Mouse (Mus musculus) right cerebral cortex, postnatal 14 days (tissue): ENCODE measurements around the gene Emp3.
"Not testable (repeated sequence)": the region's sequence is repeated elsewhere in the genome, so short reads cannot be mapped to it uniquely, and the experiment has no call there.

Experiments used
- DNase-seq: peaks from one replicate; pipeline ENCODE4 v3.0.0; 2022

Gene Emp3

DNA sequence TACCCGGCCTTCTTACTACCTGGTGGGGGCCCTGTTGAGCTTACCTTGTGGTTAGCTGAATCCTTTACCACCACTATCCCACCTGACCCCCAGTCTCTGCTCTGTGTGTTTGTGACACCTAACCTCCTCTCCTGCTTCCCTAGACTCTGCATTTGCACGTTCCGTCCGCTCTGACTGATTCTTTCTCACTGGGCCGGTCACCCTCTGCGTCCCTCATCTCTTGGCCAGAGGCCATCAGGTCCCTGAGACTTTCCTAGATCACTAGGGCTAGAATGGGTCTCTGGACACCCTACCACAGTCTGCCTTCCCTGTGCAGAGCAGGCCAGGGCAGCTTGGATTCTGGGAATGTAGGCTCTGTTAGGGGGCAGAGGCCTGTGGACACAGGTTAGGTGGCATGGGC is 7.1 kb downstream of the Emp3 start:
- DNase-seq = no peak

DNA sequence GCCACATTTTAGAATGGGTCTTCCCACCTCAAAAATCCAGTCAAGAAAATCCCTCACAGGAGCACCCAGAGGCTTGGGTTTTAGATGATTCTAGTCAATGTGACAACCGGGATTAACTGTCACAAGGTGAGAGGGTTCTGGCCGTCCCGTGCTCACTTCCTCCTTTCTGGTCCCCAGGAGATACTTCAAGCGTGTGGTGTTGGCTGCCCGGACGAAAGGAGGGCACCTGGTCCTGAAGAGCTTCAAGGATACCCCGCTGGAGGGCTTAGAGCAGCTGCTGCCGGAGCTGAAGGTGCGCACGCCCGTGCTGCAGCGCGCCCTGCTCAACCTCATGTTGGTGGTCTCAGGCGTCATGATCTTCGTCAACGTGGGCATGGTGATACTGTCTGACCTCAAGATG is 12.1 kb downstream of the Emp3 start:
- no peak for DNase-seq

DNA sequence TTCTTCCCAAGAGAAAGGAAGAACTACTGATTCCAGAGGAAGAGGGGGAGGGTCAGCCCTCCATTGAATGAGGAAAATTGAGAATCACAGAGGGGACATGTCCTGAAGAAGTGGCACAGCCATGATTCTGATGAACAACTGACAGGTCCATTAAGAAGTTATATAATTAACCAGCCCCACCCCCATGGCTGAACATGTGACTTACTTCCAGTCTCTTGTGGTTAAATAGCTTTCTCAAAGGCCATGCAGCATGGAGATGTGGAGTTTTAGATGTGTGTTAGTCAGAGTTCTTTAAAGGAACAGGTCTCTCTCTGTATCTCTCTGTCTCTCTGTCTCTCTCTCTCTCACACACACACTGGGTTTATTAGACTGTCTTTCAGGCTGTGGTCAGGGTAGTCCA is 12.8 kb downstream of the Emp3 start:
- no peak for DNase-seq

DNA sequence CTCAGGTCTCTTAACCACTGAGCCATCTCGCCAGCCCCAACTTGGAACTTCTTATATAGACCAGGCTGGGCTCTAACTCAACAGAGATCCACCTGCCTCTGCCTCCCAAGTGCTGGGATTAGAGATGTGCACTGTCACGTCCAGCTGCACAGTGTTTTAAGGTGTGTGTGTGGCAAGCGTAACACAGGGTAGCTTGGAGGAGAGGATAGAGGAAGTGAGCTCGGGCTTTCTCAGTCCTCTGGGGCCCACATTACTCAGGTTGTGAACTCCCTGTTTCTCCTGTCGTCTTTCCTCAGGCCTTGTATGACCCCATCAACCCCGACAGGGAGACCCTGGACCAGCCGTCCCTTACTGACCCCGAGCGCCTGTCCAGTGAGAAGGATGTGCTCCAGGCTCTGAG is 14.6 kb downstream of the Emp3 start:
- DNase-seq = no peak

DNA sequence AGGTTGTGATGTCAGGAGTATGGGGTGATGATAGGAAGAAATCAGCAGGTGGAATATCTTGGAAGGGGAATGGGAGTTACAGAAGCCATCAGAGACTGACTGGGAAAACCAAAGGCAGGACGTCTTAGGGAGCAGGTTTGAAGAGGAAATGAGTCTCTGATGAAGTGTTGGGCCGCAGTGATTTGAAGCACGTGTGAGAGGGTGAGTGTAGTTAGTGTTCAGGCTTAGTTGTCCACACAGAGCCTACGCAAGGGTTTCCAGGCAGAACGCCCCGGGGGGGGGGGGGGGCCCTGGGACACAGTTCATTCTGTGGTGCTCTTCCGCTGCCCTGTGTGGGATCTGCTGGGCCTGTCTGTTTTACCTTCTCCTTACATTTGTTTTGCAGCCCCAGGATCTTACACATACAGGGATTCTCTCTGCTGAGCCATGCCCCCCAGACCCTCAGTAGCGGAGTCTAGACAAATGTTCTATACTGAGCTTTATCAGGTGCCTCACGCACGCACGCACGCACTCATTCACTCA is 18.7 kb downstream of the Emp3 start:
- no peak for DNase-seq

DNA sequence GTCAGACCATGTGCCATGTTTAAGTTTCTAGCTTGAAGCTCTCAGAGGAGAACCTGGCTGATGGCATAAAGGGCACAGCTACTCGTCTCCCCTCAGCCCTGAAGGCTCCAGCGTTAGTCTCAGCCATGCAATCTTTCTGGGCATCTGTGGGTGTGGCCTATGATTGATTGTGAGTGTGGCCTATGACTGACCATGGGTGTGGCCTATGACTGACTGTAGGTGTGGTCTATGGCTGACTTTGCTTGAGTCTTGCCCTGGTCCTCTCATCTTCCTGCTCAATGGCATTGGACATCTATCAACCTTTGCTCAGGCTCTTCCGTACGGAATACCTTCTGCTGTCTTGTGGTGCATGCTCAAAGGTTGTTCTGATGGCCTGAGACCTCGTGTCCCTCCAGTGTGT is 19.6 kb downstream of the Emp3 start:
- DNase-seq = no peak

DNA sequence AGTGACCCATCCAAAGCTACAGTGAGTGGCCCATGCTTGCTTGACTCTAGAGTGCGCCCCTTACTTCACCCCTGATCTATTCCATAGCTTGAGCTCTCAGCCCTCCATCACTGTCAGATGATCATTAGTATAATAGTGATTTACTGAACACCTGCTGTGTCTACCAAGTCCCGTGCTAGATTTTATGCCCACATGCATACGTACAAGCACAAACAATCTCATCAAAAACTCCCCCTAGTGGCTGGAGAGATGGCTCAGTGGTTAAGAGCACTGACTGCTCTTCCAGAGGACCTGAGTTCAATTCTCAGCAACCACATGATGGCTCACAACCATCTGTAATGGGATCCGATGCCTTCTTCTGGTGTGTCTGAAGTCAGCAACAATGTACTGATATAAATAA is 23.1 kb downstream of the Emp3 start:
- not testable (repeated sequence) for DNase-seq

DNA sequence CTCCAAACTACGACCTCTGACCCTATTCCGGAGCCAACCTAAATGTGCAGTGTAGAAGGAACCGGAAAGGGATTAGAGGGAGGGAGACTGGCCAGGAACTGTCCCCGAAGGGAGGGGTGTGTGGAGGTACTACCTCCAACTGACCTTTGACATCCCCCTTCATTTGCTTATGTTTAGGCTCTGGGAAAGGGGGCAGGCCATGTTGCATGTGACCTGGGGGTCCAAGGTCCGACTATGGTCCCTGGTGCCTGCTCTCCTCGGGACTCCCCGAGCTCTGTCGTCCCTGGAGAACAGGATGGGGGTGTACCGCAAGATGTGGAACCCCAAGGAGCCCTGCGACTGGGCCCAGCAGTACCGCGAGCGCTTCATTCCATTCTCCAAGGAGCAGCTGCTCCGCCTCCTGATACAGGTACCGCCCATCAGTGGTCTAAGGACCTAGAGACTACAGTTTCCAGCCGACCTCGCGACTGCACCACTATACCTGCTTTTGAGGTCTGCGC is 23.9 kb downstream of the Emp3 start:
- peak; percentile 53 for DNase-seq

DNA sequence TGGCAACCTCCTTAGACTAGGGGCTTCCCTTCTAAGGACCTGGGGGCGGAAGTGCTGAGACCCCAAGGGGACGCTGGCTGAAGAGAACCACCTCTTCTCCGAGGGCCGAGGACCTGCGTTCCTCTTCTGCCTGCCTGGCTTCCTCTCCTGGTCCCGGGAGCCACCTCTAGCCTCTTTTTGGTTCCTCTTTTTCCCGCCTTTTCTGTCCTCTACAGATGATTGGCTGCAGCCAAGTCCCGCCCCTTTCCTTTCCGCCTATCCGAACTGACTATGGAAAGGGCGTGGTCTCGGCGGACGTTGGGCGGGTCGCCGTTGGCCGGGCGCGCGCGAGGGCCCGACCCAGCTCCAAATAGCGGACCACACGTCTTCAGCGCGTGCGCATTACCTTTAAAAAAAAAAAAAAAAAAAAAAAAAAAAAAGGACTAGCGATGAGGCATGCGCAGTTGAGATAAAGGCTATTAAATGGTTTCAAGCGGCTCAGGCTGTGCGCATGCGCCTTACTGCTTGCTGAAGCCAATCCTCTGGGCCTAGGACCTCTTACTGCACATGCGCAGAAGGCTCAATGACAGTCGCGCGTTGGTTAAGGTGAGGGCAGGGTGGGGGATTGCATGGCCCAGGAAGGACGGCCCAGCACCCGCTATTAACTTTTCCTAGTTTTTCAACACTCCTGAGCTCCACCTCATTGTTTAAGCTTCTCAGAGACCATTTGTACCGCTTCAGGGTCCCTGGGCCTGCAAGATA is 24.5 kb downstream of the Emp3 start, which contains the start of the genes Syngr4 and Tmem143:
Gene Syngr4, minus strand, starts transcription at position 198 of the 741 bp plus-strand sequence.
Gene Tmem143, plus strand, starts transcription at position 425 of the 741 bp plus-strand sequence.
- DNase-seq = peak; percentile 97

DNA sequence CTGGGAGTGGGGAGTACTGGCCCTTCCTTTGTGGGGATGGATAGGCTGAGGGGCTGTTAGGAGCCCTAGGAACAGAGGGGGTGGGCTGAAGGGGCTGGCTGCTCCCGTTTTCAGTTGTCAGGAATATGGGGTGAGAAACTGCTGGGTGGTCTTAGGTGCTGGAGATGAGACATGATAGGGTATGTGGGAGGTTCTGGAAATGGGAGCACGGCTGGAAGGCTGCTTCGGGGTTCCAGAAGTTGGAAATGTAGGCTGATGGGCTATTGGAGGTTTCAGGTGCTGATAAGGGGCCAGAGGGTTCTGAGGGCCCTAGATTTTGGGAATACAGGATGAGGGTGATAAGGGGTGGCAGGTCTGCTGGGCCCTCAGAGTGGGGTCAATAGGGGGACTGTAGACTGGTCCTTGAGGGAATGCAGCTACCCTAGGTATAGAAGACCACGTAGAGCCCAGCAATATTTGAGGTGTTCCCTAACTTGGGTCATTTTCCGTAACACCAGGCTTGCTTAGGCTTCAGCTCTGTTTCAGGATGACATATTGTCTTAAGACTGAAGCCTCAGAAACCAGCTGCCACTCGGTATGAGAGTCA is 25.2 kb downstream of the Emp3 start:
- DNase-seq = no peak

DNA sequence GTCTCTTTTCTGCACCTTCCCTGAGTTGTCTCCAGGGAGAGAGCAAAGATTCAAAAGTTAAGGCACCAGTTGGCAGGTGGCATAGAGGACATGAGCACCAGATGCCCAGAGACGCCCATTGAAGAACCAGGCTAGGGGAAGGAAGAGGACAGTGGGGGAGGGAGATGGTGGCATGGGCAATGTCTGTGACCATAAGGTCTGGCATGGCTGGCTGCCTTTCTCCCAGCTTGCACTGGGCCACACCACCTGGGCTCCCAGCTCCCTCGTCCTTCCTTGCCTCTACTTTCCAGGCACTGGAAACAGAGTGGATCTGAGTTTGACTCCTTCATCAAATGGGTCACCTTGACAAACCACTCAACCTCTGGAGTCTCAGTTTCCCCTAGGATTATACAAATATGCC is 28.6 kb downstream of the Emp3 start:
- no peak for DNase-seq

DNA sequence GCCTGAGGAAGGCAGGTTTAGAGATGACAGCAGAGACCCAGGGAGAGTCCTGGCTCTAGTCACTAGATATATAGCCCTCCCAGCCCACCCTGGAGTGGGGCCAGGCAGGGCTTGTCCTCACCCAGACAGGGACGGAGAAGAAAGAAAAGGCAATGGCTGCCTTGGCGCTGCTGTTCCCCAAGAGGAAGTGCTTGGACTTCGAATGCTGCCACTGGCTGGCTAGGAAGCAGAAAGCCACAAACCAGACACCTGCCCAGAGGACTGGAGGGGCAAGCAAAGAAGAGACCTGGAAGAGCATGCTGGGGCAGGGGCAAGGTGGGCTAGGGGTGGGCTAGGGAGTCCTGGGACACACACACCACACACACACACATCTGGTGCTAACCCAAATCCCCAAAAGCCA is 34.0 kb downstream of the Emp3 start:
- DNase-seq = no peak

DNA sequence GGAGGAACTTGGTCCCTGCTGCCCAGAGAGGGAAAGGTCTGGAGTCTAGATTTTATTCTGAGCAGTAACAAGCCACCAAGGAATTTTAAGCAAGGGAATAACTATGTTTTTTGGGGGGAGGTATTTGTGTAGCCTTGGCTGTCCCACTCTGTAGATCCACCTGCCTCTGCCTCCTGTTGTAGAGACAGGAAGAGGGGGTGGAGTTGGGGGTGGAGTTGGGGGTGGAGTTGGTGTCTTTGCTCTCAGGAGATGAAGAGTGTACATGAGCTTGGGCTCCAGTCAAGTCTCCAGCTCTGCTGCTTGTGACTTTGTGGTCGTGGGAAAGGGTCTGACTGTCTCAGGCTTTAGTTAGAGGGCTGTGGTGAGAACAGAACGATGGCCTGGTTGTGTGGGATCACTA is 40.2 kb downstream of the Emp3 start:
- no peak for DNase-seq

DNA sequence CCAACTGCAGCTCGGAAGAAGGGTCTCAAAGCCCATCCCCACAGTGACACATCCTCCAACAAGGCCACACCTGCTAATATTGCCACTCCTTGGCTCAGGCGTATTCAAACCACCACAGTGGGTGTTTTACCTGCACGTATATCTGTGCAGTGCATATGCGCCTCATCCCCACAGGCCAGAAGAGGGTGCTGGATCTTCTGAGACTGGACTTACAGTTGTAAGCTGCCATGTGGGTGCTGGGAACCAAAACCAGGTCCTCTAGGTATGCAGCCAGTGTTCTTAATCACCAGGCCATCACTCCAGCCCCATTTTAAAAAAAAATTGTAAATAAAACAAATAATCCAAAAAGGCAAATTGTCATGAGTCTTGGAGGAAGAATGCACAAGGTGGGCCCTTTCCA is 40.7 kb downstream of the Emp3 start:
- DNase-seq = no peak

DNA sequence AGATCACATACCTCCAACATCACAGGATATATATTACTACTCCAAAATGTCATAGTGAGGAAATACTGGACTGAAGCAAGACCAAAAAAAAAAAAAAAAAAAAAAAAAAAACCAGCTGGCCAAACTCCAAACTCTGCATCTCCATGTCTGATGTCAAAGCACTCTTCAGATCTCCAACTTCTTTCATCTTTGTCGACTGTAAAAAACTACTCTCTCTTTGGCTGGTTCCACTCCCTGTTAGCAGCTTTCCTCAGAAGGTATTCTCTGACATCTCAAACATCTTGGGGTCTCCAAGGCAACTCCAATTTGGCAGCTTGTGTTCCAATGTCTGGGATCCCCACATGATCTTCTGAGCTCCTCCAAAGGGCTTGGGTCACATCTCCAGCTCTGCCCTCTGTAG is 42.9 kb downstream of the Emp3 start, which contains the start of gene Grin2d:
Gene Grin2d, minus strand, starts transcription at position 101 of the 400 bp plus-strand sequence.
- DNase-seq = not testable (repeated sequence)

DNA sequence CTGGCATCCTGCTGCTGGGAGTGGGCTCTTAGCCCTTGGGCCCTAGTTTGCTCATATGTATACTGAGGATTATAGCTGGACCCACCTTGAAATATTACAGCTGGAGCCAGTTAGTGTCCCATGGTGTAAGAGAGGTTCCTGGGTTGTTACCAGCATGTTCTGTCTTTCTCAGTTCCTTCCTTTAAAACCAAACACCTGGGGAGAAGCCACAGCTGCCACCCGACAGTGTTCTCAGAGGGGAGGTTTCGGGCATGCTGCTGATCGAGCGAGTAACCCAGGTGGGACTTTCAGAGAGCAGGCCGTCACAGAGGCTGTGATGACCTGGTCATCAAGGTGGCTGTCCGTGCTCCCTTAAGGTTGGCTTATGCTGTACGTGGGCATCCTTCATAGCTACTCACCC is 44.3 kb downstream of the Emp3 start:
- no peak for DNase-seq

DNA sequence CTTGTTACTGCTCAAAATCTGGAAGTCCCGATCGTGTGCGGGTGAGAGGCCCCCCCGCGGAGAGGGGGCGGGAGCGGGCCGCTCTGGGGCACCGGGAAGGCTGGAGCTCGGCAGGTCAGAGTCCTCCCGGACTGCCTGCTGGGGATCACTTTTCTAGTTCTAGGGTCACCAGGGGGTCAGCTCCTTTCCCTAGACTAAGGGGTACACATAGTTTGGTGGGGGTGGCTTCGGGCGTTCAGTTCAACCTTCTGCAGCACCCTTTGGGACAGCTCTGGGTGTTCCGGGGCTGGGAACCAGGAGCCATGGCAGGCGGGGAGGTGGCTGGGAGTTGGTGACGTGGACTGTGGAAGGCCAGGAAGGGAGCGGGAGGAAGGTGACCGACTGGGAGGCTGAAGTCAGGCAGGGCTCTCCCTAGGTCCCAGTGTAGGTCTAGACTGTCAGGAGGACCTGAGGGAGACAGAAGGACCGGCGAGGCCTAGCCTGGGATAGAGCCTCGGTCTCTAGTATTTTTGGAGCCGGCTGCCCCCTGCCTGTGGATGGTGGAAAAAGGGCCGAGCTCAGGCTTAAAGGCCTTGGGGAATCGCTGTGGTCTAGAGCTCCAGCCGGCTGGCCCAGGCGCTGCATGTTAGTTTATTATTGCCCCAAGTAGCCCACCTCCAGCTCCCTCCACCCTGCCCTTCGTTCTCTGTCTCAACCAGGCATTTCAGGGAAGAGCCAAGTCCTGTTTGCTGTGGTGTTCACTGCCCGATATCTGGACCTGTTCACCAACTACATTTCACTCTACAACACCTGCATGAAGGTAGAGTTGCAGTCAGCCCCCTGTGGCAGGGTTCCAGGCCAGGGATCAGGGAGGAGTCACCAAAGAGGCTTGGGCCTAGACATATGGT is 47.9 kb downstream of the Emp3 start:
- DNase-seq = peak; percentile 46

DNA sequence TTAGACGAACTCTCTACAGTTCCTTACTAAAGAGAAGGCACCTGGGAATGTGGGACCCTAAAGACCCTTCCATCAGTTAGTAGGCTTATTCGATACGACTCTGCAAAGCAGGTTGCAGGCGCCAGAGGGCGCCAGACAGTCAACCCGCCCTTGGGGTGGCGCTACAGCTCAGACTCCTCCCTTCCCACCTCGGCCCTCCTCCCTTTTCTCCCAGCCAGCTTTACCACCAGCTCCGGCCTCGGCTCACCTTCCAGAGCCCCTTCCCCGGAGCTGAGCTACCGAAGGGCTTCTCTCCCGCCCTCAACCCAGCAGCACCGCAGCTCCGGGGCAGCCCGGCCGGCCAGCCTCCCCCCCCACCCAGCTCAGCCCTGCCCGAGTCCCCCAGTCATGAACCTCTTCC is 48.6 kb downstream of the Emp3 start, which contains the start of gene Kdelr1:
Gene Kdelr1, plus strand, starts transcription at position 149 of the 400 bp plus-strand sequence.
- DNase-seq = peak; percentile 88

DNA sequence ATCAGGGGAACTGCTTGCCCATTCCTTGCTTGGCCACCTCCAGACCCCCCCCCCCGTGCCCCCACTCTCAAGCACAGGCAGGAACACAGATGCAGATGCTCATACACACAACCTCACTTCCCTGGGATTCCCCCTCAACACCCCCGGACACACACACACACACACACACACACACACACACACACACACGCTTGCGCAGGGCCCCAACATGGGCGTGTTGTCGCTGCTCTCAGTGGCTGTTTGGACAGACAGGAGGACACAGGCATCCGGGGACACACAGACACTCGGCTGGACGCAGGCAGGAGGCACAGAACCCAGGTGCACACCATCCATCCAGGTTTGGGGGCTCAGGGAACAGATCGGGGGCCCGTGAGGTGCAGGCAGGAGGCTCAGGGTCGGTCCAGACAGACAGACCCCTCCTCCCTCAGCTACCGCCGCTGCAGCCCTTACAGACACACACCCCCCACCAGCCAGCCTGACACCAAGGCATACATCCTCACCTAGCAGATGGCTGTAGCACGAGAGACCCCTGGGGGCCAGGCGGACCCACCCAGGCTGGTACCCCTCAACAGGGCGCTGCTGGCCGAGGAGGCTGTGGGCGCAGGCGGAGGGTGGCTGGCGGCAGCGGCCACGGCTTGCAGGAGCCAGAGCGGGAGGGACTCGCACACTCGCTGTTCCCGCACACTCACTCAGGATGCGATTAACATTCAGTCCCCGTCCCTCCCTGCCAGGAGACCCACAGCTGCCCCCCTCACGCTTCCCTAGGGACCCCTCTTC is 50.7 kb downstream of the Emp3 start:
- peak; percentile 44 for DNase-seq

DNA sequence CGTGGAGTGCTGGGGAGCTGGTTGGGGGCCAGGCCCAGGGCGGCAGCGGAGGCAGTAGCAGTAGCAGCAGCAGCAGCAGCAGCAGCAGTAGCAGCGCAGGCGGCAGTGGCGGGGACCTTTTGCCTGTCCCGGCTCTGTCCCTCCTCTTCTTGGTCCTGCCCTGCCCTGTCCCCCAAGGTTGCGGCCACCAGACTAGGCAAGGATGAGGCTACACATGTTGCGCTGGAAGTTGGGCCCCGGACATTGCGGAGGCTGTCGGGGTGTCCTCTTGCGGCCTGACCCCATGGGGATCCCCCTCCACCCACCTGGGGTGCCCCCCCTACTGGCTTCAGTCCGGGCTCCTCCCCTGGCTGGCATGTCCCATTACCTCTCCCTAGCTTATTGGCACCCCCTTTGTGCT is 51.4 kb downstream of the Emp3 start:
- no peak for DNase-seq

DNA sequence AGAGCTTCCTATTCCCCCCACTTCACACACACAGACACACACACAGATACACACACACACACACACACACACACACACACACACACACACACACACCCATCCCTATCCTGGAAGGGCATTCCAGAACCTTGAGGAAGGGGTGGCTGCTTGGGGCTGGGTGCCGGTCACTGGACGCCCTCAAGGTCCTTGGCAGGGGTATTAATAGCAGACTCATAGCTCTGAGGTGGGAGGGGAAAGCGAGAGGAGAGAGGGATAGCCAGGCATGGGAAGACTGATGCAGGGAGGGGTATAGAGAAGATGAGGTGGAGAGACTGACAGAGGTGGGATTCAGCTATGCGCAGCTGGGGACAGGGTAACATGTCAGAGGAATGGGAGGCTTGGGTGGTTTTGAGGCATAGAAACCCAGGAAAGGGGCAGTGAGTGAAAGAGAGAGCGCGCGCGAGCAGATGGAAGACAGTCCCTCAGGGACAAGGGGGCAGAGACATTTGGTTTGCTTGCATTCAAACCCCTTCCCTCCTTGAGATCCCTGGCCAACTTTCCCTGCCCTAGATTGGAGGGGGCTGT is 52.0 kb downstream of the Emp3 start:
- no peak for DNase-seq
